Mouse (Mus musculus): Measurements from ENCODE around the gene Rps16. TPM values are rescaled to one million over a fixed set of nuclear protein-coding genes. Genes with fewer than 3 reads are reported as not detected.
A peak's percentile ranks its signal among the peaks of the same experiment; 100 is the strongest.
"Not testable (repeated sequence)": the region's sequence is repeated elsewhere in the genome, so short reads cannot be mapped to it uniquely, and the experiment has no call there.

Gene Rps16
- polyA plus RNA-seq, 1 experiment from 2014 or later, result 467 TPM

- ATAC-seq (ENCODE audit: low FRiP score), result no peak
- WGBS, result 76% methylated on average over 4 of the region's 4 CpGs
Measured at GRCm38 (mm10) chr7:28383606-28384005, 33.2 kb downstream of the Rps16 start.

DNA sequence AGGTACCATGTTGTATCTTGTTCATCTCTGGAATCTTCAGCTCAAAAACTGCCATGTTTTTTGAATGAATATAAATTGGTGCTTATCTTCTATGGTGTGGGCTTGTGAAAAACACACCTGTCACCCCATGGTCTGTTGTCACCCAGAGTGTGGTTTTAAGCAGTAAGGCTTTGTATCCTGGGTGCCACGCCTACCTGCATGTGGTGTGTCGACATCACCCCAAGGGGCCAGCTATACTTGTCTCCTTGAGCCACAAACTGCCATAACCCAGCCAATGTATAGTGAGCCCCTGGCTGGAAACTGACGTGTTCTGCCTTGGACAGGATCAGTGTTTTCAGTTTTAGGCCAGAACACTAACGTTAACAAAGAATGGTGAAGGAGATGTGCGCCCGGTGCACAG is 33.7 kb downstream of the Rps16 start:
- Histone ChIP-seq H3K9ac (replicated peaks) (no peak overlapping the region), H3K27ac (replicated peaks) (no peak overlapping the region), H3K9me3 (replicated peaks) (no peaks in the 10 kb centered on the region), H3K4me2 (no peak overlapping the region), H3K4me1 (peaks cover 30% of the 10 kb centered on the region), H3K27me3 (replicated peaks) (no peaks in the 10 kb centered on the region), H3K4me3 (replicated peaks) (no peak overlapping the region), H3K36me3 (peaks cover 28% of the 10 kb centered on the region)
- 82% methylated on average over 6 of the region's 6 CpGs for WGBS
- no peak for ATAC-seq (ENCODE audit: low FRiP score)

More at GRCm38 (mm10) chr7:28383606-28384005, 33.2 kb downstream of the Rps16 start:
- Histone ChIP-seq H3K4me2 (no peak overlapping the region), H3K4me1 (peaks cover 34% of the 10 kb centered on the region), H3K27me3 (replicated peaks) (no peaks in the 10 kb centered on the region), H3K9ac (replicated peaks) (no peak overlapping the region), H3K36me3 (peaks cover 22% of the 10 kb centered on the region), H3K27ac (replicated peaks) (no peak overlapping the region; the same call in 1 of the 2 replicates), H3K4me3 (replicated peaks) (no peak overlapping the region), H3K9me3 (replicated peaks) (no peaks in the 10 kb centered on the region)

DNA sequence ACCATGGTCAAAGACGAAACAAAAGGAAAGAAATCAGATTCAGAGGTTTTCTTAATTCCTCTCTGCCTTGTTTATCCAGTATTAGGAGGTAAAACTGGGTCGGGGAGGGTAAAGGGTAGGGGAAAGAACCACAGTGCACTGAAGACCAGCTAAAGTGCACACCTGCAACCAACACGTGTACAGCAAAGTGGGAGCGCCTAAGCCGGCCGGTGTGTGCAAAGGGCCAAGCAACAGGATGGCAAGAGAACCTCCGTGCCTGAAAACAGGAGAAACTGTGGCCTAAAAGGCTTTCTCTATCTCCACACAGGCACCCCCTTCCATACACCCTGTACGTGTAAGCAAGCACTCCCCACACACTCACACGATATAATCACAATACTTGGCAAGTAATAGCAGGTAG is 34.7 kb downstream of the Rps16 start:
- Histone ChIP-seq H3K36me3 (peaks cover 36% of the 10 kb centered on the region), H3K4me3 (replicated peaks) (no peak overlapping the region), H3K4me2 (no peak overlapping the region), H3K9ac (replicated peaks) (no peak overlapping the region), H3K9me3 (replicated peaks) (no peaks in the 10 kb centered on the region), H3K4me1 (peaks cover 24% of the 10 kb centered on the region), H3K27ac (replicated peaks) (no peak overlapping the region), H3K27me3 (replicated peaks) (no peaks in the 10 kb centered on the region)
- 88% methylated on average over 9 of the region's 9 CpGs for WGBS
- no peak for ATAC-seq (ENCODE audit: low FRiP score)

- Histone ChIP-seq H3K27me3 (replicated peaks) (no peaks in the 10 kb centered on the region), H3K4me1 (peaks cover 20% of the 10 kb centered on the region), H3K4me2 (no peak overlapping the region), H3K27ac (replicated peaks) (no peak overlapping the region), H3K36me3 (peaks cover 42% of the 10 kb centered on the region), H3K4me3 (replicated peaks) (no peak overlapping the region), H3K9ac (replicated peaks) (no peak overlapping the region), H3K9me3 (replicated peaks) (no peaks in the 10 kb centered on the region)
- ATAC-seq (ENCODE audit: low FRiP score), result no peak
- whole genome bisulfite sequencing, result 86% methylated on average over 7 of the region's 7 CpGs
Measured at GRCm38 (mm10) chr7:28386007-28386406, 35.6 kb downstream of the Rps16 start.

DNA sequence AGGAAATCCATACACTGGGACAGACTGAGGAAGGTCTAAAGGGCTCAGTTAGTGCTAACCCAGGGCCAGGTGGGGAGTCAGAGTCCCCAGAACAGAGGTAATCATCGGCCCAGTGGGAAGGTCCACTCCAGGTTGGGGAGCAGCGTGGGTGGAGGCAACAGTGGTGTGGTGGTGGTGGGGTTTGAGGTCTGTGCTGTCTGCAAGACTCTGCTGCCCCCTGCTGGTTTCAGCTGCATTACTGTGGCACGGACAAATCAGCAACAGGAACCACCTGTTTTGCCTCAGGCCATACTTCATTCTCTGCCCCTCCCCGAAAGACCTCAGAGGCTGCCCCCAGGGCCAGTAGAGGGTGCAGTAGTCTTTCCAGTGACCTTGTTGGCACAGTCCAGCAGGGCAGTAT is 36.0 kb downstream of the Rps16 start:
- 13% methylated on average over 4 of the region's 4 CpGs for WGBS
- Histone ChIP-seq H3K27ac (replicated peaks) (no peak overlapping the region), H3K4me3 (replicated peaks) (no peak overlapping the region), H3K4me2 (no peak overlapping the region), H3K9ac (replicated peaks) (no peak overlapping the region), H3K9me3 (replicated peaks) (no peaks in the 10 kb centered on the region), H3K4me1 (peaks cover 23% of the 10 kb centered on the region), H3K36me3 (peaks cover 42% of the 10 kb centered on the region), H3K27me3 (replicated peaks) (no peaks in the 10 kb centered on the region)
- ATAC-seq (ENCODE audit: low FRiP score), result no peak

GRCm38 (mm10) chr7:28386877-28387276 is 36.4 kb downstream of the Rps16 start:
- H3K36me3 ChIP-seq, result peaks cover 42% of the 10 kb centered on the region
- WGBS, result 83% methylated on average over 6 of the region's 6 CpGs
- H3K27me3 ChIP-seq (replicated peaks); ATAC-seq (ENCODE audit: low FRiP score); H3K9ac ChIP-seq (replicated peaks); H3K4me2 ChIP-seq; H3K27ac ChIP-seq (replicated peaks); H3K9me3 ChIP-seq (replicated peaks); H3K4me3 ChIP-seq (replicated peaks): not testable (repeated sequence)
- peaks cover 23% of the 10 kb centered on the region for H3K4me1 ChIP-seq

DNA sequence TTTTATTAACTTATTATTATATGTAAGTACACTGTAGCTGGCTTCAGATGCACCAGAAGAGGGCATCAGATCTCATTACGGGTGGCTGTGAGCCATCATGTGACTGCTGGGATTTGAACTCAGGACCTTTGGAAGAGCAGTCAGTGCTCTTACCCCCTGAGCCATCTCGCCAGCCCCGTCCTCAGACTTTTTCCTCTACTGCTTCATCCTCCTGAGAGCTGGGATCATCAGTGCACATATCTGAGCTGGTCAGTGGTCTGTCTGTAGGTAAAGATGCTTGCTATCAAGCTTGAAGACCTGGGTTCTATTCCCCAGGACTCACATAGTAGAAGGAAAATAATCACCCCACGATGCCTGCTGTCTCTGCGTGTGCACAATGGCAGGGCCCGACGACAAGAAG is 36.9 kb downstream of the Rps16 start:
- H3K36me3 ChIP-seq, result peaks cover 42% of the 10 kb centered on the region

DNA sequence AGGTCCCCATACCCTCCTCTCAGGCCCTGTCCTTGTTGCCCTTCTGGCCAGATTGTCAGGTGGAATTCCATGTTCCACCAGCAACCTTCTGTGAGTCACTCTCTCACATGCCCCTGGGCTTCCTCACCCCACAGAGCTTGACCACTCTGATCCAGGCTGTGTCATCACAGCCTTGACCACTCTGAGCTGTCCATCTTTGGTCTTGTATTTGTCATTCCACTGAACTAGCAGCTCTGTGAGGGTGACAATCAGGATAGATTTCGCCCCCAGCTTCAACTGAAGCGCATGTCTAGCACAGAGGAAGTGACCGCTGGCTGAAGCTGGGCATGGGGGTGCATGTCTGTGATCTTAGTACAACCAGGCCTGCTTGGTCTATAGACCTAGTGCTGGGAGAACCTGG is 39.9 kb downstream of the Rps16 start:
- no peak for ATAC-seq (ENCODE audit: low FRiP score)
- H3K9ac ChIP-seq (replicated peaks), result no peak overlapping the region
- no peaks in the 10 kb centered on the region for H3K27me3 ChIP-seq (replicated peaks)
- H3K36me3 ChIP-seq, result peaks cover 48% of the 10 kb centered on the region
- H3K9me3 ChIP-seq (replicated peaks), result no peaks in the 10 kb centered on the region
- H3K4me2 ChIP-seq, result no peak overlapping the region
- no peak overlapping the region for H3K4me3 ChIP-seq (replicated peaks)
- H3K27ac ChIP-seq (replicated peaks), result no peak overlapping the region
- H3K4me1 ChIP-seq, result peaks cover 24% of the 10 kb centered on the region
- 95% methylated on average over 3 of the region's 3 CpGs for WGBS

More for the DNA sequence above, 36.9 kb downstream of the Rps16 start:
- not testable (repeated sequence) for H3K4me2 ChIP-seq; H3K9me3 ChIP-seq (replicated peaks); ATAC-seq (ENCODE audit: low FRiP score); H3K27ac ChIP-seq (replicated peaks); H3K4me3 ChIP-seq (replicated peaks); H3K9ac ChIP-seq (replicated peaks); H3K27me3 ChIP-seq (replicated peaks)
- WGBS, result 90% methylated on average over 7 of the region's 7 CpGs
- H3K4me1 ChIP-seq, result peaks cover 22% of the 10 kb centered on the region

DNA sequence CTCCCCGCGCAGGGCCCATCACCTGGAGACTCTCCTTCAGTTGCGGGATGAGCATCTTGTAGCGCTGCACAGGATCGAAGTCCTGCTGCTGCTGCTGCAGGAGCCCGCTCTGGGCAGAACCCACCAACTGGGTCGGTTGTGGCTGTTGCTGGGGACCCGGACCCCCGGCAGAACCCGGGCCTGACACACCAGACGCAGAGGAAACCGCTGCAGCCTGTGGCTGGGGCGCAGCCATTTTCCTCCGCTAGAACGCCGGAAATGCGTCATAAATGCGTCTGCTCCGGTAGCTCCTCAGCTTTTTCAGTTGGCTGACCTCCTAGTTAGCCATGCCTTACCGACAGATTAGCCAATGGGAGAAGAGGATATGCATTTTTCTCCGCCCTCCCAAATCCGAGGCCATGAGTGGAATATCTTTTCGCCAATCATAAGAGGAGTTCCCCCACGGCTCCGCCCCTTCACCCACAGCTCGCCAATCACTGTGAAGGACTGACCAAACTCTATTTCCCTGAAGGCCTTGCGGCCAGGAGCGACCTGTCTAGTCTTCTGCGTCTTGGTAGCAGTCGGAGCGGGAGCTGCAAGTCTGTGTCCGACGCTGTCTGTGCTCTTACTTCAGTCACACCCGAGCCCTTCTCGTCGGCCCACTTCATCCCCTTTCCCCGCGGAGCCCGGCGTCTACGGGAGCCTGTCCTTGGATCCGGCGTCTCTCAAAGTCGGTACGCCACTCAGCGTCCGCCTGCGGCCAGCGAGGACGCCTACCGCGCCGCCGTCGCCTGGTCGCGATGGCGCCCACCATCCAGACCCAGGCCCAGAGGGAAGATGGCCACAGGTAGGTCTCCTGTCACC is 42.2 kb downstream of the Rps16 start, which contains the start of the genes Med29 and Paf1:
TSS of gene Med29 (minus strand) at position 280 of the 843 bp plus-strand sequence.
TSS of gene Paf1 (plus strand) at position 523 of the 843 bp plus-strand sequence.
- Histone ChIP-seq H3K9me3 (replicated peaks) (no peaks in the 10 kb centered on the region), H3K4me1 (peaks cover 24% of the 10 kb centered on the region), H3K27ac (replicated peaks) (peak within 1 kb of the TSS; percentile 86), H3K9ac (replicated peaks) (peak within 1 kb of the TSS; percentile 89), H3K4me3 (replicated peaks) (peak within 1 kb of the TSS; percentile 99), H3K27me3 (replicated peaks) (no peaks in the 10 kb centered on the region), H3K36me3 (peaks cover 54% of the 10 kb centered on the region), H3K4me2 (peak within 1 kb of the TSS; percentile 93)
- ATAC-seq (ENCODE audit: low FRiP score), result peak; percentile 97
- under 1% methylated on average over 58 of the region's 58 CpGs for whole genome bisulfite sequencing

GRCm38 (mm10) chr7:28393272-28393951 is 43.0 kb downstream of the Rps16 start:
- H3K9me3 ChIP-seq (replicated peaks), result no peaks in the 10 kb centered on the region
- peaks cover 54% of the 10 kb centered on the region for H3K36me3 ChIP-seq
- no peaks in the 10 kb centered on the region for H3K27me3 ChIP-seq (replicated peaks)
- no peak; the same call in 1 of the 2 replicates for ATAC-seq (ENCODE audit: low FRiP score)
- peak overlapping the region; percentile 99 for H3K4me3 ChIP-seq (replicated peaks)
- 5% methylated on average over 22 of the region's 22 CpGs for WGBS
- peak overlapping the region; percentile 86 for H3K27ac ChIP-seq (replicated peaks)
- peaks cover 24% of the 10 kb centered on the region for H3K4me1 ChIP-seq
- peak overlapping the region; percentile 89 for H3K9ac ChIP-seq (replicated peaks)
- peak overlapping the region; percentile 93 for H3K4me2 ChIP-seq

- Histone ChIP-seq H3K9me3 (replicated peaks) (no peaks in the 10 kb centered on the region), H3K27ac (replicated peaks) (no peak overlapping the region), H3K27me3 (replicated peaks) (no peaks in the 10 kb centered on the region), H3K4me3 (replicated peaks) (no peak overlapping the region), H3K4me2 (no peak overlapping the region), H3K4me1 (peaks cover 24% of the 10 kb centered on the region), H3K36me3 (peaks cover 54% of the 10 kb centered on the region), H3K9ac (replicated peaks) (no peak overlapping the region)
- no peak for ATAC-seq (ENCODE audit: low FRiP score)
- 94% methylated on average over 4 of the region's 4 CpGs for WGBS
Measured at GRCm38 (mm10) chr7:28395425-28395824, 45.0 kb downstream of the Rps16 start.

- Histone ChIP-seq H3K4me3 (replicated peaks) (no peak overlapping the region), H3K36me3 (peaks cover 75% of the 10 kb centered on the region), H3K9ac (replicated peaks) (no peak overlapping the region), H3K27me3 (replicated peaks) (no peaks in the 10 kb centered on the region), H3K9me3 (replicated peaks) (no peaks in the 10 kb centered on the region), H3K27ac (replicated peaks) (no peak overlapping the region), H3K4me1 (peaks cover 13% of the 10 kb centered on the region), H3K4me2 (no peak overlapping the region)
- WGBS, result 68% methylated on average over 3 of the region's 3 CpGs
- ATAC-seq (ENCODE audit: low FRiP score), result no peak
Measured at GRCm38 (mm10) chr7:28398000-28398399, 47.5 kb downstream of the Rps16 start.
